Mouse (Mus musculus): ENCODE measurements around the gene Vwa1.

DNA sequence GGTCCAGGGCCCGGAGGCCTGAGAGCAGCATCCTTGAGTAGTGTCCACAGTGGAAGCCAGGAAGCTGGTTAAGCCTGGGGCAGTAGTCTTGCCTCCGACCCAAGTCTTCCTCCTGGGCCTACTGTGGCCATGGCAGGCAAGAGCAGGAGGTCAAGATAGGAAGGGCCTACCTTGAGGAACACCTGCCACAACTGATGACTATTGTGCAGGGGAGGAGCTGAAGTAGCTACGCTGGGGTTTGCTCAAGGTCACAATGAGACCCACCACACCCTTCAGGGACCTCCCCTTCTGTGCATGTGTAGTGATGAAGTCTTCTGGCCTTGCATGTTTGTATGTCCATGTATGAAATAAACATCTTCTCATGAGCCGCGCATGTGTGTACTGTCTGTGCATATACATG is 38.7 kb downstream of the Vwa1 start:
- TF ChIP-seq EP300 (IDR thresholded peaks at IDR 0.05; ENCODE audit: low read depth) (no peak), CTCF (IDR thresholded peaks at IDR 0.05; ENCODE audit: low read depth) (no peak)

Data from liver, postnatal 0 days (tissue).